Mouse (Mus musculus): ENCODE data around the gene Arhgap24. TPM values are rescaled to one million over a fixed set of nuclear protein-coding genes. Genes with fewer than 3 reads are reported as not detected.
"Not testable (repeated sequence)": the region's sequence is repeated elsewhere in the genome, so short reads cannot be mapped to it uniquely, and the experiment has no call there.

Gene Arhgap24
- polyA plus RNA-seq, 1 experiment from 2014 or later, result 10.6 TPM

DNA sequence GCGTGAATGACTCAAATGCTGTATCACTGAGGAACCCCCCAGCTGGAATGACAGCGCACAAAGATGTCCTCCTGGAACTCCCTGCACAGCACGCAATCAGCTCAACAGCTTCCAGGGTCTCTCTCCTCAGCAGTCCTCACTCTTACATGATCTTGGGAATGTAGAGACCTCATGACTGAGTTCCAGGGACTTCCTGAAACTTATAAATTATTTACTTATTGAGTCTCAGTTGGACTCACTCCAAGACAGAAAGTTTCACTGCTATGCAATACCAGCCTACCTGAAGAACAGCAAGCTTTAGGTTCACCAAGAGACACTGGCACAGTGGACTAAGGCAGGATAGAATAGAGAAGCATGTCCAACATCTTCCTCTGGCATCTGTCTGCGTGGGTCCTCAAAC lies 417.1 kb downstream of the Arhgap24 start:
- 94% methylated on average over 4 of the region's 4 CpGs for WGBS
- Histone ChIP-seq H3K27ac (no peak overlapping the region), H3K4me1 (no peaks in the 10 kb centered on the region), H3K27me3 (replicated peaks) (no peaks in the 10 kb centered on the region), H3K4me3 (no peak overlapping the region), H3K4me2 (no peak overlapping the region), H3K9ac (no peak overlapping the region), H3K9me3 (no peaks in the 10 kb centered on the region), H3K36me3 (replicated peaks) (no peaks in the 10 kb centered on the region)
- ATAC-seq (replicated peaks), result no peak

DNA sequence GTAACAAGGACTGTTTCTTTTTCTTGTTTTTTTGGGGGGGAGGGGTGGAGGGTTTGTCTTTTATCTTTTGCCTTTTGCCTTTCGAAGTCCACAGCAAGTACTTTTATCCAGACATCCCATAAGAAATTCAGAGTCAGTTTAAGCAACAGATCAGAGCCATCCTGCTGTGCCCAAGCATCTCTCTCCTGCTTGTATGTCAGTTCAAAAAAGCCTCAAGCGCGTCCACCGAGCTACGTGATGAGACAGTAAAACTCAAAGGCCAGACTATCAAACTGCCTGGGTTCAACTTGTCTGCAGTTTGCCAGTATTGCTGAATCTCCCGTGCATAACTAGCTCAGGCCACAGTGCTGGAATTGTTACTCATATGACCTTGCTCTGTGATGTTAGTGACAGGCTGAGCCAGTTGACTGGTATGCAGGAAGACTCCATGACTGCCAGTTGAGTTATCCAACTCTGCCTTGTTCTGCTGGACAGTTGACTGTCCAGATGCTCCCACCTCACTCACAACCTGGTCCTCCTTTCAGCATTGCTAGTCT lies 418.6 kb downstream of the Arhgap24 start:
- no peaks in the 10 kb centered on the region for H3K9me3 ChIP-seq
- no peak for ATAC-seq (replicated peaks)
- WGBS, result 41% methylated on average over 6 of the region's 6 CpGs

DNA sequence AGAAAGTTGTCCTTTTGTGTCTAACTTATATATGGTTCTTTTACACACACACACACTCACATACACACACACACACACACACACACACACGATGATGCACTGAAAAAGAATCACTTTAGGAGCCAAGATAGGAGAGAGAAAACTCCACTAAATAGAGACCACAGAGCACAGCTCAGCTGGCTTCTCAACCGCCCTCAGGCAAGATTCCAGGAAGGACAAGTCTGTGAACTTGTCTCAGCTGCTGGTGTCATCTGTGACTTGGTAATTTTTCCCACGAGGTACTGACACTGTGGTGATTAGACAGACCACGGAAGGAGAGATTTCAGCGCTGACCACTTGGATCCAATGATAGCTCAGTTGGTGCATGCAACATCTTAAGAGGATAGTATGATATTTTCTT lies 420.0 kb downstream of the Arhgap24 start:
- Histone ChIP-seq H3K27ac (no peak overlapping the region), H3K36me3 (replicated peaks) (no peaks in the 10 kb centered on the region), H3K9me3 (no peaks in the 10 kb centered on the region), H3K27me3 (replicated peaks) (no peaks in the 10 kb centered on the region), H3K4me3 (no peak overlapping the region), H3K4me2 (no peak overlapping the region), H3K4me1 (peaks cover 6% of the 10 kb centered on the region), H3K9ac (no peak overlapping the region)
- 78% methylated on average over 5 of the region's 5 CpGs for WGBS
- ATAC-seq (replicated peaks), result no peak

More for the DNA sequence above, 418.6 kb downstream of the Arhgap24 start:
- no peaks in the 10 kb centered on the region for H3K27me3 ChIP-seq (replicated peaks)
- no peak overlapping the region for H3K4me2 ChIP-seq
- H3K27ac ChIP-seq, result no peak overlapping the region
- no peak overlapping the region for H3K9ac ChIP-seq
- no peaks in the 10 kb centered on the region for H3K4me1 ChIP-seq
- no peak overlapping the region for H3K4me3 ChIP-seq
- no peaks in the 10 kb centered on the region for H3K36me3 ChIP-seq (replicated peaks)

DNA sequence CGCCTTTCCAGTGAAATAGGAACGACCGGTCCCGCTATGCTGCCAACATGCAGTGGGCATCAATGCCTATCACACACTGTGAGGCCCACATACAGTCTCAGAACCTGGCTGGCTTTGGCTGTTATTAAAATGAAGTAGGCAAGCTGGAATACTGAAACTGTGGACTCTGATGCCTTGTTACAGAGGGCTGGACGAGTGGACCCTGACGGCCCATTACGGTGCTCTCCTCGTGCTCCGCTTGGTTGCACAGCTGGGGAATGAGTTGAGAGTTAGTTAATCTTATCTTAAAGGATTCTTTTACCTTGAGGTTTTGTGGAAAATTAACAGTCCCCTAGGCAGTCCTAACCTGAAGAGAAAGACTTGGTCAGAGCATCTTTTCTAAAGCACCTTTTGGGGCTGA lies 422.3 kb downstream of the Arhgap24 start:
- Histone ChIP-seq H3K27me3 (replicated peaks) (no peaks in the 10 kb centered on the region), H3K9me3 (no peaks in the 10 kb centered on the region), H3K27ac (no peak overlapping the region), H3K4me3 (no peak overlapping the region), H3K4me2 (no peak overlapping the region), H3K9ac (no peak overlapping the region), H3K36me3 (replicated peaks) (no peaks in the 10 kb centered on the region), H3K4me1 (peaks cover 6% of the 10 kb centered on the region)
- no peak for ATAC-seq (replicated peaks)
- 79% methylated on average over 9 of the region's 9 CpGs for WGBS

DNA sequence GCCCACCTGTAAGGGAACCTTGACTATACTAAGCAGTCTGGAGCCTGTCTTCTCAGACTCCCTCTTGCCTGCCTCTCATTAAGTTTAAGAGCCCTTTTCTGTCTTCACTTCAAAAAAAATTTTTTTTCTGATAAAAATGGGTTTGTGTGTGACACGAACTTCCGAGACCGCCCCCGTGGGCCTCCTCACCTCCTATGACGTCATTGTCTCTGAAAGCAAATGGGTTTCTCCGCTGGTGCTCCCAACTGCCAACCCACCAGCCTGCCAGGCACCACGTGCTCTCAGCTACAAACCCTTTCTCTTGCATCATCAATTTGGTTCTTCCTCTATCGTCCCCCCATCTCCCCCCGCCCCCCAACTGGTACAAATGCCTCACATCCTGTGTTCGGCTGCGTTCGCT lies 422.9 kb downstream of the Arhgap24 start:
- no peaks in the 10 kb centered on the region for H3K36me3 ChIP-seq (replicated peaks)
- no peak overlapping the region for H3K4me2 ChIP-seq
- peaks cover 6% of the 10 kb centered on the region for H3K4me1 ChIP-seq
- no peak overlapping the region for H3K27ac ChIP-seq
- no peaks in the 10 kb centered on the region for H3K27me3 ChIP-seq (replicated peaks)
- no peak overlapping the region for H3K4me3 ChIP-seq
- H3K9me3 ChIP-seq, result no peaks in the 10 kb centered on the region
- no peak overlapping the region for H3K9ac ChIP-seq
- WGBS, result 87% methylated on average over 12 of the region's 12 CpGs
- ATAC-seq (replicated peaks), result no peak

DNA sequence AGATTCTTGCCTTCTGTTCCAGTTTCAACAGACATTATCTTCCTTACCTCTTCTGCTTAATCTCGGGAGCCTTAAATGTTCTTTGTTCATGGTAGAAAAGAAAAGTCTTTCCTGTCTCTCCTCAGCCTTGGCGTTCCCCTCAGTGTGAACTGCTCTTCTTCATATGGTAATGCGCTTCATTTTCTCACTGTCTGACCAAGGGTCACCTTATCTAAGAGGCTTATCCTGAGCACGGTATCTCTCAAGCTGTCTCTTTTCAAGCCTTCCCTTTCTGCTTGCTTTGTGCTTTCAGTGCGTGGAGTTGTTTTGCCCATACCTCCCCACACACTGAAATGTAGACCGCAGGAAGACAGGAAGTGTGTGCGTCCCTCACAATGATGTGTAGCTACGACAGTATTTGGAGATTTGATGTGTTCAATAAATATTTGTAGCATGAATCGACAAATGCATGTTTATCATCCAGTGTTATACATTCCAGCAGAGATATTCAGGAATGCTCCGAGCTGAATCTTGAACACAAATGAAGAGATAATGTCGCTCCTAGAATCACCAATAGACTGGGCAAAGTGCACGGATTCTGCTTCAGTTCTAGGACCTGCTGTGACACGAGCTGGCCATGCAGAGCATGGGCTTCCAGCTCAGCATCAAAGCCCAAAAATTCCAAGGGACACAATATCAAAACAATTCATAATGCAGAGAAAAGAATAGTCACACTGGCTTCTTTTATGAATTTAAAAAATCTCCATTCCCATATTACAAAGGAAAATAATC lies 424.4 kb downstream of the Arhgap24 start:
- no peaks in the 10 kb centered on the region for H3K36me3 ChIP-seq (replicated peaks)
- peak overlapping the region; percentile 47; the same call in 1 of the 2 replicates for H3K27ac ChIP-seq
- peaks cover 6% of the 10 kb centered on the region for H3K4me1 ChIP-seq
- ATAC-seq (replicated peaks), result 0 out of 2 replicates have a peak, but pooled peaks have one; percentile 49
- 27% methylated on average over 13 of the region's 13 CpGs for WGBS
- no peak overlapping the region for H3K4me3 ChIP-seq
- H3K9me3 ChIP-seq, result no peaks in the 10 kb centered on the region
- no peaks in the 10 kb centered on the region for H3K27me3 ChIP-seq (replicated peaks)
- no peak overlapping the region for H3K4me2 ChIP-seq
- H3K9ac ChIP-seq, result no peak overlapping the region

DNA sequence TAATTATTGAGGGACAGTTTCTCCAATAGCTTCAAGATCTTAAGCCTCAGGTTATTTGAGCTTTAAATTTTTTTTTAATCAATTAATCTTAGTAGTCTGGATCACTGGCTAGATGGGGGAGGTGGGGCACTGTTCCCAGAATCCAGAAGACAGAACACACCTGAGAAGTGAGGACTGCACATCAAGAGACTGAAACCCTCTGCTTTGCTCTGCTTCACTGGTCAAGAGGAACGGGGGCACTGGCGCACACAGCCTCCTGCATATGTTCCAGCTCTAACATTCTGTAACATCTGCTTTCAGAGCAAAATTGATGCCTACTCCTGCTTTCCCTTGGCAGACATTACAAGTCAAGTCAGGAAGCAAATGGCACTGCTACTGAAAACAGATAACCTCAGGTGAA lies 439.0 kb downstream of the Arhgap24 start:
- Histone ChIP-seq H3K36me3 (replicated peaks) (peaks cover 19% of the 10 kb centered on the region; the same call in 1 of the 2 replicates), H3K27me3 (replicated peaks) (no peaks in the 10 kb centered on the region), H3K4me1 (no peaks in the 10 kb centered on the region), H3K4me3 (no peak overlapping the region), H3K9ac (no peak overlapping the region), H3K9me3 (no peaks in the 10 kb centered on the region), H3K4me2 (no peak overlapping the region), H3K27ac (no peak overlapping the region)
- no peak for ATAC-seq (replicated peaks)
- WGBS, result 83% methylated on average over 2 of the region's 2 CpGs

DNA sequence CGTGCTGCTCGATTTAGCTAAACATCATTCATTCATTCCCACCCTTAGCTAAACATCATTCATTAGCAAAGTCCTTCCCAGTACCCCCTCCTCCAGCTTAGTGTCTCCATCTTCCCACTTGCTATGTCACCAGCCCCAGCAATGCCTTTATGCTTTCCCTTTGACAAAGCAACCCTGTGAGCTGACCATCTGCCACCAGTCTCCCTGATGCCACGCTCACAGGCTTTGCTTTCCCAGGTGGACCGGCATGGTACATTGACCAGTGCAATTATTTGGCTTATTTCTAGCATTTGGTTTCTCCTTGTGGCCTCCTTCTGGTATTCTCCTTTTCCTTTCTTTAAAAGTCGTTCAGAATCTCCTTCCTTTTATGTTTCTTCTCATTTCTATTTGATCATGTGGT lies 445.6 kb downstream of the Arhgap24 start:
- no peak overlapping the region for H3K9ac ChIP-seq
- no peak overlapping the region for H3K4me2 ChIP-seq
- no peak for ATAC-seq (replicated peaks)
- H3K4me3 ChIP-seq, result no peak overlapping the region
- peaks cover 14% of the 10 kb centered on the region; the same call in 1 of the 2 replicates for H3K36me3 ChIP-seq (replicated peaks)
- 68% methylated on average over 5 of the region's 5 CpGs for WGBS
- no peak overlapping the region for H3K27ac ChIP-seq
- no peaks in the 10 kb centered on the region for H3K9me3 ChIP-seq
- H3K4me1 ChIP-seq, result no peaks in the 10 kb centered on the region
- H3K27me3 ChIP-seq (replicated peaks), result no peaks in the 10 kb centered on the region

DNA sequence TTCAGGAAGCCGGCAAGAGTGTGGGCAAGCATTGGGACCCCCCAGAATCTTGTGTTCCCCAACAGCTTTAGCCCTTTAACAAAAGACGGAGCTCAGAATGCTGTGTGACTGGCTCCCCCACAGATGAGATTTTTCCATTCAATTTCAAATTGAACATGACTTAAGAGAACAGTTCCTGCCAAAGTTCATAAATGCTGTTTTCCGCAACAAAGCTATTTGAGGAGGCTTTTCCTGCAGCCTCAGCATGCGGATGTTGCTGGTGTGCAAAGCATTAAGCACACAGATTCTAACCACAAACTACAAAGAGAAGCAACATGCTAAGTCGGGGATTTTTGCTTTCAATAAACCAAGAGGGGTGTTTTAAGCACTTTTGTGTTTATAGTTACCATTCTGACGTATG lies 449.0 kb downstream of the Arhgap24 start:
- Histone ChIP-seq H3K9me3 (no peaks in the 10 kb centered on the region), H3K4me1 (no peaks in the 10 kb centered on the region), H3K36me3 (replicated peaks) (peaks cover 4% of the 10 kb centered on the region; the same call in 1 of the 2 replicates), H3K4me3 (no peak overlapping the region), H3K4me2 (no peak overlapping the region), H3K9ac (no peak overlapping the region), H3K27ac (0 out of 2 replicates have a peak overlapping the region, but pooled peaks have one; percentile 42), H3K27me3 (replicated peaks) (no peaks in the 10 kb centered on the region)
- ATAC-seq (replicated peaks), result no peak
- 35% methylated on average over 6 of the region's 6 CpGs for WGBS

DNA sequence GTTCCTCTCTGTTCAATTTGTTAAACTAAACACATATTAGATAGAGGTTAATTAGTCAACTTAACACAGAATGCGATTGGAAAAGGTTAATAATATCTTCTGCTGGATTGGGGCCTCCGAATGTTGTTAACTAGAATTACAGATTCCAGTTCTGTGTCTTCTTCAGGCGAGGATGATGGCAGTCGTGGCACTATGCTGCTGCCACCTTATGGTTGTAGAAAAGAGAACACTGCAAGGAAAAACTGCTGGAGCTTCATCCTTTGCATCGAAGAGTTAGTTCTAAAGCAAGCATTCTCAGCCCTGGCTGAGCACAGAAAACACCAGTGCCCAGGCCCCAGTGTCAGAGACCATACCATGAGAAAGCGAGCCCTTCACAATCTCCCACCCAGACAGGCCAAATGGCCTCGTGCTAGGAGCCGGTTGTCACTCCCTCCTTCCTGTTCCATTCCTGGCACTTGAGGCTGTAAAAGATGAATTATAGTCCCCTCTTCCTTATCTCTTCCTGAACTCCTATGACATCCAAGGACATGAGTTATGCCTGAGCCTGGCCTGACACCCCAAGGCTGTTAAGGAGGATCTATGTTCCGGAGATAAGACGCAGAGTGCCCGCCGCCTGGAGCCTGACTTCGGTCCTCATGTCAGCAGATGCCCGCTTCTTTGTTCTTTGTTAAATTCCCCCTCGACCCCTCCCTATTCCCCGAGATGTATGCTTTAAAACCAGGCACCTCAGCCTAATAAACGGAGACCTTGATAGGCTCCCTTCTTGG lies 462.9 kb downstream of the Arhgap24 start:
- H3K4me1 ChIP-seq; H3K4me3 ChIP-seq; H3K4me2 ChIP-seq; H3K9me3 ChIP-seq; H3K27me3 ChIP-seq (replicated peaks); H3K9ac ChIP-seq; ATAC-seq (replicated peaks); H3K27ac ChIP-seq; H3K36me3 ChIP-seq (replicated peaks): not testable (repeated sequence)
- 81% methylated on average over 17 of the region's 17 CpGs for WGBS

DNA sequence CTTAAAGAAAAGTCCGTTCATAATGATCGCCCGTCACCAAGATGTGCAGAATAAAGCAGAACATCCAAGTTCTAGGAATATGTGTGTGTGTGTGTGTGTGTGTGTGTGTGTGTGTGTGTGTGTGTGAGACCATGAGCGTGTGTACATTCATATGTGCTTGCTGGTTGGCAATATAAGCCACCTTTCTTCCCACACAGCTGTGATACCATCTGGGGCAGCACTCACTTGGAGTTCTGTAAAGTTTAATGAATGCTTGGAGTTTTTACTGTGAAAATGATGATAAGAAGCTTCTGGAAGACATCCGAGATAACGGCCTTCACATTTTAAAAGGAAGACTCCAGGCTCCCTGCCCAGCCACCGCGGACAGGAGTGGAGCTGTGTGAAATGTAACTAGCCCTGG lies 465.4 kb downstream of the Arhgap24 start:
- Histone ChIP-seq H3K9ac (no peak overlapping the region), H3K4me3 (no peak overlapping the region), H3K4me1 (no peaks in the 10 kb centered on the region), H3K9me3 (no peaks in the 10 kb centered on the region), H3K27me3 (replicated peaks) (no peaks in the 10 kb centered on the region), H3K27ac (no peak overlapping the region), H3K36me3 (replicated peaks) (no peaks in the 10 kb centered on the region), H3K4me2 (no peak overlapping the region)
- ATAC-seq (replicated peaks), result no peak
- WGBS, result 90% methylated on average over 8 of the region's 8 CpGs

DNA sequence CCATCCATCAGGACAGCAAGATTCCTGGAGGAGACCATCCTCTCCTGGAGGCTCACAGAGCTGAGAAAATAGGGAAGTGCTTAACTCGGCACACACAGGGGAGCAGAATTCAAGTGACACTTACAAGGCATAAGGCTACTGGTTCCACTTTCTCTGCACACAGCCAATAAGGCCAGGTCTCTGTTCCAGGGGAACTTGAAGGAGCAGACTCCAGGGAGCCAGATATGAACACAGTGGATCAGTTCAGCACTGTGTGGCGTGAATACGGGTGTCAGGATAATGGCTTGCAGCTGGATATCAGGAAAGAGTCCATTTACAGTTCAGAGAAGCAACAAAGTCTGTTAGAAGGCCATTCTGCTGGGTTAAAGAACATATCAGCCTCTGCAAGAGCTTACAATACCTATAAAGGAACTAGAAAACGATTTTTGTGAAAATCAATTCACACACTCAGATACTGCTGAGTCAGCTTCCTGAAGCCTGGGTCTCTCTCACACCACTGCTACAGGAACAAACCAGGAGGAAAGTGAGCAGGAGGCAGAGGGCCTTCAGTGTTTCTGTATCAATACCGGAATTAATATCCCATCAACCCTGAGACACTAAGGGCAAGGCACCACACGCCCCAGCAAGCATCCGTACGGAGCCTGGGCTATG lies 466.0 kb downstream of the Arhgap24 start:
- no peaks in the 10 kb centered on the region for H3K9me3 ChIP-seq
- ATAC-seq (replicated peaks), result no peak
- 76% methylated on average over 8 of the region's 8 CpGs for WGBS

More for the DNA sequence above, 466.0 kb downstream of the Arhgap24 start:
- no peak overlapping the region for H3K4me3 ChIP-seq
- H3K4me2 ChIP-seq, result no peak overlapping the region
- H3K27ac ChIP-seq, result 0 out of 2 replicates have a peak overlapping the region, but pooled peaks have one; percentile 8
- no peaks in the 10 kb centered on the region for H3K27me3 ChIP-seq (replicated peaks)
- no peak overlapping the region for H3K9ac ChIP-seq
- no peaks in the 10 kb centered on the region for H3K36me3 ChIP-seq (replicated peaks)
- H3K4me1 ChIP-seq, result no peaks in the 10 kb centered on the region

Data from midbrain, embryonic 15.5 days (tissue).